In genomic region chr2:119799181-119799960, GRCm38 (mm10) we compare ENCODE assay signal across 7 mouse cellular contexts. TPM values are rescaled to one million over a fixed set of nuclear protein-coding genes. Genes with fewer than 3 reads are reported as not detected.
DNase-seq lines count a peak whose midpoint lies in the region; ATAC-seq and TF ChIP-seq lines count a peak whose summit lies in the region.

No protein-coding gene starts in this region.

- intact Hi-C loops in heart, postnatal 10 days (cut with DNase I), result loop anchor here (2.0 to 10.0 kb wide), 3 partner anchors 73 to 213 kb away; no protein-coding TSS in a partner anchor

- no peaks in the 10 kb centered on the region for H3K9me3 ChIP-seq in E14TG2a.4 (ENCODE audit: low read length)
- H3K9me3 ChIP-seq in embryonic facial prominence, embryonic 10.5 days, result no peaks in the 10 kb centered on the region
- no peaks in the 10 kb centered on the region for H3K9me3 ChIP-seq in limb, embryonic 12.5 days
- no peaks in the 10 kb centered on the region for H3K9me3 ChIP-seq in midbrain, embryonic 14.5 days (ENCODE audit: control insufficient read depth, low read length)

- ATAC-seq in limb, embryonic 12.5 days (ENCODE audit: insufficient number of reproducible peaks, insufficient read depth, low FRiP score, low TSS enrichment, low read depth), result peak; percentile 57; the same call in 1 of the 2 replicates
- peak; percentile 58; the same call in 1 of the 2 replicates for ATAC-seq in midbrain, embryonic 14.5 days (ENCODE audit: low FRiP score, low TSS enrichment)

- WGBS in embryonic facial prominence, embryonic 10.5 days, result under 1% methylated on average over 86 of the region's 89 CpGs
- under 1% methylated on average over 56 of the region's 89 CpGs for WGBS in limb, embryonic 12.5 days
- under 1% methylated on average over 66 of the region's 89 CpGs for WGBS in midbrain, embryonic 14.5 days

- H3K9ac ChIP-seq in limb, embryonic 12.5 days (replicated peaks), result peak overlapping the region; percentile 96
- peak overlapping the region; percentile 88 for H3K9ac ChIP-seq in midbrain, embryonic 14.5 days (replicated peaks; ENCODE audit: low read length)

- peak overlapping the region; percentile 88 for H3K4me2 ChIP-seq in limb, embryonic 12.5 days
- peak overlapping the region; percentile 98 for H3K4me2 ChIP-seq in midbrain, embryonic 14.5 days (ENCODE audit: low read length)

- no peak for TF ChIP-seq CTCF in E14TG2a.4 (conservative IDR thresholded peaks at IDR 0.05; ENCODE audit: low read length)

- peaks cover 31% of the 10 kb centered on the region for H3K36me3 ChIP-seq in E14TG2a.4 (ENCODE audit: insufficient read depth, low read length)
- H3K36me3 ChIP-seq in embryonic facial prominence, embryonic 10.5 days (replicated peaks), result peaks cover 13% of the 10 kb centered on the region
- H3K36me3 ChIP-seq in limb, embryonic 12.5 days, result peaks cover 11% of the 10 kb centered on the region
- H3K36me3 ChIP-seq in midbrain, embryonic 14.5 days (ENCODE audit: control insufficient read depth, insufficient read depth, low read length), result no peaks in the 10 kb centered on the region

- H3K4me1 ChIP-seq in E14TG2a.4 (replicated peaks; ENCODE audit: low read depth, low read length), result peaks cover 72% of the 10 kb centered on the region
- H3K4me1 ChIP-seq in embryonic facial prominence, embryonic 10.5 days, result peaks cover 62% of the 10 kb centered on the region
- H3K4me1 ChIP-seq in limb, embryonic 12.5 days (replicated peaks), result peaks cover 39% of the 10 kb centered on the region
- H3K4me1 ChIP-seq in midbrain, embryonic 14.5 days (ENCODE audit: control insufficient read depth, insufficient read depth, low read length), result peaks cover 35% of the 10 kb centered on the region

- H3K27ac ChIP-seq in embryonic facial prominence, embryonic 10.5 days (replicated peaks), result peak overlapping the region; percentile 91
- peak overlapping the region; percentile 76 for H3K27ac ChIP-seq in limb, embryonic 12.5 days
- H3K27ac ChIP-seq in midbrain, embryonic 14.5 days (replicated peaks; ENCODE audit: low read depth, low read length), result 0 out of 2 replicates have a peak overlapping the region, but pooled peaks have one; percentile 20

- DNase-seq in ZHBTc4 (ENCODE audit: low read depth, low spot score), result peak; percentile 58
- DNase-seq in embryonic facial prominence, embryonic 10.5 days (ENCODE audit: low spot score), result peak; percentile 74
- DNase-seq in heart, postnatal 10 days, result peak; percentile 58 to 61
- peak; percentile 74 for DNase-seq in midbrain, embryonic 14.5 days
- DNase-seq in thymus, postnatal 0 days (ENCODE audit: low spot score), result peak; percentile 33

- no peaks in the 10 kb centered on the region for H3K27me3 ChIP-seq in E14TG2a.4 (ENCODE audit: insufficient read depth, low read length)
- peaks cover 69% of the 10 kb centered on the region for H3K27me3 ChIP-seq in embryonic facial prominence, embryonic 10.5 days (replicated peaks; ENCODE audit: low read depth, poor library complexity, severe bottlenecking)
- H3K27me3 ChIP-seq in limb, embryonic 12.5 days, result peaks cover 26% of the 10 kb centered on the region
- peaks cover 5% of the 10 kb centered on the region; the same call in 1 of the 2 replicates for H3K27me3 ChIP-seq in midbrain, embryonic 14.5 days (ENCODE audit: control insufficient read depth, insufficient read depth, low read length)

- peak overlapping the region; percentile 90 for H3K4me3 ChIP-seq in E14TG2a.4 (replicated peaks; ENCODE audit: low read length)
- peak overlapping the region; percentile 93 for H3K4me3 ChIP-seq in embryonic facial prominence, embryonic 10.5 days
- H3K4me3 ChIP-seq in limb, embryonic 12.5 days (replicated peaks), result peak overlapping the region; percentile 93
- peak overlapping the region; percentile 83 for H3K4me3 ChIP-seq in midbrain, embryonic 14.5 days (replicated peaks; ENCODE audit: low read depth, low read length)

RNA-seq across cellular contexts. Expression of gene Tyro3, which starts 1.8 kb away (rescaled TPM):
- 19.3 and 22.5 TPM in 2 replicates for polyA plus RNA-seq in embryonic facial prominence, embryonic 10.5 days (2016; fragmentation: Nextera tagmentation; extraction: Ambion mirVana)
- total RNA-seq in heart, postnatal 10 days (2021), result 1 to 10 TPM; 5.0 to 6.6 TPM
- polyA plus RNA-seq in limb, embryonic 12.5 days (2016; fragmentation: Nextera tagmentation; extraction: Ambion mirVana), result 34.6 and 37.8 TPM in 2 replicates
- polyA plus RNA-seq in midbrain, embryonic 14.5 days (2014; fragmentation: Nextera tagmentation; extraction: Ambion mirVana), result 20.0 and 20.2 TPM in 2 replicates
- polyA plus RNA-seq in thymus, postnatal 0 days (2015; fragmentation: Nextera tagmentation; extraction: Ambion mirVana), result 1.8 and 2.3 TPM in 2 replicates

RNA-seq across cellular contexts. Expression of gene Rpap1, which starts 12.0 kb away (rescaled TPM):
- polyA plus RNA-seq in embryonic facial prominence, embryonic 10.5 days (2016; fragmentation: Nextera tagmentation; extraction: Ambion mirVana), result 40.6 and 41.1 TPM in 2 replicates
- 10 to 100 TPM; 13.7 to 14.4 TPM for total RNA-seq in heart, postnatal 10 days (2021)
- 35.7 and 36.9 TPM in 2 replicates for polyA plus RNA-seq in limb, embryonic 12.5 days (2016; fragmentation: Nextera tagmentation; extraction: Ambion mirVana)
- polyA plus RNA-seq in midbrain, embryonic 14.5 days (2014; fragmentation: Nextera tagmentation; extraction: Ambion mirVana), result 12.5 and 21.3 TPM in 2 replicates
- 17.9 and 18.0 TPM in 2 replicates for polyA plus RNA-seq in thymus, postnatal 0 days (2015; fragmentation: Nextera tagmentation; extraction: Ambion mirVana)

RNA-seq across cellular contexts. Expression of gene Ltk, which starts 39.1 kb away (rescaled TPM):
- polyA plus RNA-seq in embryonic facial prominence, embryonic 10.5 days (2016; fragmentation: Nextera tagmentation; extraction: Ambion mirVana), result not detected in 2 replicates
- total RNA-seq in heart, postnatal 10 days (2021), result under 1 TPM in 1 of 2 experiments, not detected in 1; 0.15 TPM
- not detected in 2 replicates for polyA plus RNA-seq in limb, embryonic 12.5 days (2016; fragmentation: Nextera tagmentation; extraction: Ambion mirVana)
- polyA plus RNA-seq in midbrain, embryonic 14.5 days (2014; fragmentation: Nextera tagmentation; extraction: Ambion mirVana), result 1.5 and 3.0 TPM in 2 replicates
- polyA plus RNA-seq in thymus, postnatal 0 days (2015; fragmentation: Nextera tagmentation; extraction: Ambion mirVana), result 0.08 TPM in 1 of 2 replicates, not detected in the other

RNA-seq across cellular contexts. Expression of gene Itpka, which starts 57.2 kb away (rescaled TPM):
- 0.79 and 0.89 TPM in 2 replicates for polyA plus RNA-seq in embryonic facial prominence, embryonic 10.5 days (2016; fragmentation: Nextera tagmentation; extraction: Ambion mirVana)
- total RNA-seq in heart, postnatal 10 days (2021), result 1 to 10 TPM in 1 of 2 experiments, under 1 TPM in 1; 0.74 to 1.5 TPM
- 0.60 and 0.76 TPM in 2 replicates for polyA plus RNA-seq in limb, embryonic 12.5 days (2016; fragmentation: Nextera tagmentation; extraction: Ambion mirVana)
- 0.12 and 0.18 TPM in 2 replicates for polyA plus RNA-seq in midbrain, embryonic 14.5 days (2014; fragmentation: Nextera tagmentation; extraction: Ambion mirVana)
- 1.6 and 2.1 TPM in 2 replicates for polyA plus RNA-seq in thymus, postnatal 0 days (2015; fragmentation: Nextera tagmentation; extraction: Ambion mirVana)

Comparison
In these comparisons a context has a peak if more than half of its experiments do, and no peak if none do; other contexts are left out.
1. Peak in every context shown above with its lines: DNase-seq, ATAC-seq, H3K4me3 ChIP-seq and H3K27ac ChIP-seq.
2. H3K27ac ChIP-seq: peak in every context shown above with its lines; median percentile 91 in embryonic facial prominence, embryonic 10.5 days; 76 in limb, embryonic 12.5 days; 20 in midbrain, embryonic 14.5 days.